Mouse (Mus musculus) heart, embryonic 11.5 days (tissue): ENCODE measurements around the gene Nrp1. TPM values are rescaled to one million over a fixed set of nuclear protein-coding genes. Genes with fewer than 3 reads are reported as not detected.

Experiments
- ATAC-seq: fragments of 200-750 bp; cut with Nextera tagmentation; replicated peaks from 2 replicates; pipeline ENCODE4 v1.8.0; 2017; ENCODE audit warnings: moderate library complexity; ENCODE audit not compliant: insufficient number of reproducible peaks, low FRiP score, low TSS enrichment
- H3K27ac ChIP-seq: fragments of 300-500 bp; sonication (generic); 2 replicates; pipeline ENCODE4 v1.5.1; 2014; ENCODE audit warnings: mild to moderate bottlenecking, low read depth, low read length
- H3K27me3 ChIP-seq: fragments of 300-500 bp; sonication (generic); 2 replicates; pipeline ENCODE4 v1.6.1; 2014; ENCODE audit warnings: mild to moderate bottlenecking, low read length, mixed read lengths; ENCODE audit not compliant: control insufficient read depth, insufficient read depth
- H3K36me3 ChIP-seq: fragments of 300-500 bp; sonication (generic); 2 replicates; pipeline ENCODE4 v1.6.1; 2014; ENCODE audit warnings: mild to moderate bottlenecking, low read length, moderate library complexity, mixed read lengths; ENCODE audit not compliant: control insufficient read depth, insufficient read depth
- H3K4me1 ChIP-seq: fragments of 300-500 bp; sonication (generic); 2 replicates; pipeline ENCODE4 v1.6.1; 2014; ENCODE audit warnings: low read length; ENCODE audit not compliant: control insufficient read depth, insufficient read depth
- H3K4me2 ChIP-seq: fragments of 300-500 bp; sonication (generic); 2 replicates; pipeline ENCODE4 v1.6.1; 2014; ENCODE audit warnings: mild to moderate bottlenecking, moderate library complexity
- H3K4me3 ChIP-seq: fragments of 300-500 bp; sonication (generic); 2 replicates; pipeline ENCODE4 v1.5.1; 2014; ENCODE audit warnings: low read depth, low read length
- H3K9ac ChIP-seq: fragments of 300-500 bp; sonication (generic); 2 replicates; pipeline ENCODE4 v1.6.1; 2014; ENCODE audit warnings: mild to moderate bottlenecking, low read depth, low read length, moderate library complexity
- H3K9me3 ChIP-seq: fragments of 300-500 bp; sonication (generic); replicated peaks from 2 replicates; pipeline ENCODE4 v1.6.1; 2016; ENCODE audit warnings: low read length; ENCODE audit not compliant: control insufficient read depth
- WGBS: fragments of 180-500 bp; shearing (Covaris S2); extraction: QIAGEN DNeasy Blood & Tissue Kit; methylation state at CpG from one replicate; pipeline ENCODE4 v1.1.7; 2014; ENCODE audit not compliant: insufficient replicate concordance; 5-methylcytosine and 5-hydroxymethylcytosine counted together
- polyA plus RNA-seq: library from polyadenylated mRNA; unstranded; fragments of >200 nt; fragmentation: Nextera tagmentation; extraction: Ambion mirVana; gene quantifications from 2 replicates; pipeline ENCODE4 v1.2.1, GENCODE M21; 2014

Gene Nrp1
- polyA plus RNA-seq, 1 experiment from 2014 or later = 93.7 TPM

DNA sequence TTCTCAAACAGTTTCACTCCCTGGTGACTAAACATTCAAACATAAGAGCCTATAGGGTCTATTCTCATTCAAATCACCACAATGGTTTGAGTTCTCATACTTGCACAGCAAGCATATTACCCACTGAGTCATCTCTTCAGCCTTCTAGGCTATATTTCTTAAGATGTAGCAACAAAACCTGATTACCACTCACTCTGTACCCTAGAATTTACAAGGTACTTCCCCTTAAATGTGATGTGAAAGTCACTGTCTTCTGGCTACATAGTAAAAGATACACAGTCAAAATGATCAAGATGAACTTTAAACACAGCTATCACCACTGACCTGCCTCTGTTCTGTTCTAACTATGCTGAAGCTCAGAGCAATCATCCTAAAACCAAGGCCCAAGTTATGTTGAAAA lies 7.2 kb upstream of the Nrp1 start:
- no peak overlapping the region for H3K4me3 ChIP-seq
- H3K4me1 ChIP-seq = peaks cover 5% of the 10 kb centered on the region
- no peak overlapping the region for H3K9ac ChIP-seq
- ATAC-seq = no peak
- no peaks in the 10 kb centered on the region for H3K27me3 ChIP-seq
- H3K4me2 ChIP-seq = no peak overlapping the region
- no peak overlapping the region for H3K27ac ChIP-seq
- no peaks in the 10 kb centered on the region for H3K36me3 ChIP-seq
- no peaks in the 10 kb centered on the region for H3K9me3 ChIP-seq

DNA sequence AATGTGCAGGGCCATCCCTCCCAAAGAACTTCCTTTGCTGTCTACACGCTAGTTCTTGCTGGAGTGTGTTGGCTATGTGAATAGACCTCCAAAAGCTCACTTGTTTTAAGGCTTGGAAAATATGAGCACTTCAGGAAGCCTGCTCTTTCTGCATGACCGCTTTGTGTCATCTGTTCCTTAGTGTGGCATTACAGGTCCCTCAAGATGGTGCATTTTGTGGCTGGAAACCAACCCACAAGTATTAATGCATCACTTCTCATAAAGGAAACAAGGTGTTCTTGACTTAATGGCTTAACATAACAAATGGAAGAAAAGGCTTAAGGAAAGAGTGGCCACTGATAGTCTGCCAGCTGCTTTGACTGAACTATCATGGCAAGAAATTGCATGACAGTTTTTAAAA lies 5.6 kb upstream of the Nrp1 start:
- no peak for ATAC-seq
- Histone ChIP-seq H3K4me1 (peaks cover 15% of the 10 kb centered on the region), H3K27me3 (no peaks in the 10 kb centered on the region), H3K9me3 (no peaks in the 10 kb centered on the region), H3K27ac (no peak overlapping the region), H3K9ac (no peak overlapping the region), H3K36me3 (no peaks in the 10 kb centered on the region), H3K4me3 (no peak overlapping the region), H3K4me2 (no peak overlapping the region)
- 67% methylated on average over 2 of the region's 2 CpGs for WGBS

DNA sequence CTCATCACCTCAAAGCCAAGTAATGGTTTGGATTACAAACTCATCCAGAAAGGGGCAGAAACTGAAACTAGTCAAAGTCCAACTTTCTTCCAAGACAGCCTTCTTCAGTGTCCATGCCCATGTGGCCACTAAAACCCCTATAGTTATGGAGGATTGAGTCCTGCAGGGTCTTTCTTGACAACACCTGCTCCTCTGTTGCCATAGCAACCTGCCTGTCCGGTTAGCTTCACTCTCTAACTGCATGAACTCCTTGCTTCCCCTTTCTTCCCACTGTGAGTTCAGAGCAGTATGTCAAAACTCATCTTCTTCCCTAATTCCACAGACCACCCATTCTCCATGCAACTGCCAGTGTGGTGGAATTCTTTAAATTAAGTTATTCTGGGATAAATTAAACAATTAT lies 4.4 kb upstream of the Nrp1 start:
- no peak overlapping the region for H3K4me3 ChIP-seq
- H3K9ac ChIP-seq = no peak overlapping the region
- no peak overlapping the region for H3K27ac ChIP-seq
- no peaks in the 10 kb centered on the region for H3K9me3 ChIP-seq
- no peak overlapping the region for H3K4me2 ChIP-seq
- no peak for ATAC-seq
- 36% methylated on average over 1 of the region's 1 CpGs for WGBS
- H3K4me1 ChIP-seq = peaks cover 15% of the 10 kb centered on the region
- no peaks in the 10 kb centered on the region for H3K36me3 ChIP-seq
- H3K27me3 ChIP-seq = no peaks in the 10 kb centered on the region

DNA sequence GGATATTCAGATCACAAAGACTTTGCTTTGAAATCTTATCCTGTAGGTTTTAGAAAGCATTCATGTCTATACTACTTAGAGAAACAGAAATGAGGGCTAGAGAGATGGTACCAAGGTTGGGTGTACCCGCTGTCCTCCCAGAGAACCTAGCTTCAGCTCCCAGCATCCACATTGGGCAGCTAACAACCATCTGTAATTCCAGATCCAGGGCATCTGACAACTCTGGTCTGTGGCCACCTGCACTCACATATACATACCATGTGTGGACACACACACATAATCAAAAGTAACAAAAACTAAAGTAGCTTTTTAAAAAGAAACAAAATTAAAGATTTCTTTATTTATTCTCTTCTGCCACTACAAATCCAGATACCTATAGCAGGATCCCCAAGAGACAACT lies 3.3 kb upstream of the Nrp1 start:
- no peak overlapping the region for H3K4me2 ChIP-seq

DNA sequence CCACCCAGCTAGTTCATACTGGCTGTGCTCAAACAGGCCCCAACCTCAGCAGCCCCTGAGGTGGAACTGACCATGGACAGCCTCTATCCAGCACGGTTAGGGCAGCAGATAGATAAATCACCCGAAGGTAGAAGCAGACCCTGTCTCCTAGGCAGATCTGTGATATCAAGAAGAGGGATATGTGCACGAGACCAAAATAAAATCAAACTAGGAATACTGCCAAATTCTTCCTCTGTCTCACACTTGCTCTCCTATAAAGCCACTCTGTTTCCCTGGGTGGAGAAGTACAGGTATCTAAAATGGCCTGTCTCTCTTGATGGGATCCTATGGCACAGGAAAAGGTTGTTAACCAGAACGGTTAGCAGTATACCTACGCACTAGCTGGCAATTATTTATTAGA lies 2.2 kb upstream of the Nrp1 start:
- Histone ChIP-seq H3K4me3 (no peak overlapping the region), H3K4me1 (peaks cover 15% of the 10 kb centered on the region), H3K9ac (peak overlapping the region; percentile 90), H3K9me3 (no peaks in the 10 kb centered on the region), H3K27me3 (no peaks in the 10 kb centered on the region), H3K4me2 (peak overlapping the region; percentile 97), H3K27ac (no peak overlapping the region), H3K36me3 (no peaks in the 10 kb centered on the region)
- no peak for ATAC-seq
- WGBS = 51% methylated on average over 5 of the region's 5 CpGs

More for the DNA sequence above, 3.3 kb upstream of the Nrp1 start:
- Histone ChIP-seq H3K27ac (no peak overlapping the region), H3K9ac (no peak overlapping the region), H3K36me3 (no peaks in the 10 kb centered on the region), H3K4me3 (no peak overlapping the region), H3K4me1 (peaks cover 15% of the 10 kb centered on the region), H3K27me3 (no peaks in the 10 kb centered on the region), H3K9me3 (no peaks in the 10 kb centered on the region)
- WGBS = 91% methylated on average over 1 of the region's 1 CpGs
- no peak for ATAC-seq

DNA sequence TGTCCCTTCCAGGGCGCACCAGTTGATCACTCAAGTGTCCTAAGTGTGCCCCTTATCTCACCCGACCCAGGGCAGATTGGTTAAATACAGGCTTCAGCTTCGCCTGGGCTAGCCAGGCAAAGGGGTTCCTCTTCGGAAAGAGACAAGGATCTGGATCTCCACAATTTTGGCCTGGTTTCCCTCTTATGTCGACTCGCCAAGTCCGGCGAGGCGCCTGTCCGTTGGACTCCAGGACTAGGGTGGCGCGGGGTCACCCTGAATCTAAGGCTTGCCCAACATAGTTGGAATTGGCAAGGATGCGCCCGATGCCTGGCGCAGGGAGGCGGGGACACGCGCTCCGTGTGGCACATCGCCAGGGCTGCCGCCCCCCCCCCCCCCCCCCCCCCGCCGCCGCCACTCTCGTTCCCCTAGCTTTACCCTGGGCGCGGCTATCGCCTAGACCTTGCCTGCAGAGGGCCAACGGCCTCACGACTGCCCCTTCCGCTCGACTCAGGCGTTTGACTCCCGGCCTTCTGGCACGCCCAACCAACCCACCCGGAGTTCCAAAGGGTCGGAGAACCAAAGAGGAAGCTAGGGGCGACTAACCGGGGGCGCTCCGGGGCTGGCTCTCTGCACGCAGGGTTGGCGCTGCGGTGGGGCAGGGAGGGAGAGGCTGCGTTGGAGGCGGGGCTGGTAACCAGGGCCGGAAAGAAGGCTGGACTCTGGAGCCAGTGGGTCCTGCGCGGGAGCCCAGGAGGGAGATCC lies 1.4 kb upstream of the Nrp1 start:
- H3K27me3 ChIP-seq = no peaks in the 10 kb centered on the region
- no peaks in the 10 kb centered on the region for H3K9me3 ChIP-seq
- H3K36me3 ChIP-seq = no peaks in the 10 kb centered on the region
- H3K4me2 ChIP-seq = peak overlapping the region; percentile 97
- peaks cover 17% of the 10 kb centered on the region for H3K4me1 ChIP-seq
- ATAC-seq = peak; percentile 78
- H3K27ac ChIP-seq = peak overlapping the region; percentile 99
- peak overlapping the region; percentile 90 for H3K9ac ChIP-seq
- 1% methylated on average over 38 of the region's 49 CpGs for WGBS
- H3K4me3 ChIP-seq = peak overlapping the region; percentile 82

DNA sequence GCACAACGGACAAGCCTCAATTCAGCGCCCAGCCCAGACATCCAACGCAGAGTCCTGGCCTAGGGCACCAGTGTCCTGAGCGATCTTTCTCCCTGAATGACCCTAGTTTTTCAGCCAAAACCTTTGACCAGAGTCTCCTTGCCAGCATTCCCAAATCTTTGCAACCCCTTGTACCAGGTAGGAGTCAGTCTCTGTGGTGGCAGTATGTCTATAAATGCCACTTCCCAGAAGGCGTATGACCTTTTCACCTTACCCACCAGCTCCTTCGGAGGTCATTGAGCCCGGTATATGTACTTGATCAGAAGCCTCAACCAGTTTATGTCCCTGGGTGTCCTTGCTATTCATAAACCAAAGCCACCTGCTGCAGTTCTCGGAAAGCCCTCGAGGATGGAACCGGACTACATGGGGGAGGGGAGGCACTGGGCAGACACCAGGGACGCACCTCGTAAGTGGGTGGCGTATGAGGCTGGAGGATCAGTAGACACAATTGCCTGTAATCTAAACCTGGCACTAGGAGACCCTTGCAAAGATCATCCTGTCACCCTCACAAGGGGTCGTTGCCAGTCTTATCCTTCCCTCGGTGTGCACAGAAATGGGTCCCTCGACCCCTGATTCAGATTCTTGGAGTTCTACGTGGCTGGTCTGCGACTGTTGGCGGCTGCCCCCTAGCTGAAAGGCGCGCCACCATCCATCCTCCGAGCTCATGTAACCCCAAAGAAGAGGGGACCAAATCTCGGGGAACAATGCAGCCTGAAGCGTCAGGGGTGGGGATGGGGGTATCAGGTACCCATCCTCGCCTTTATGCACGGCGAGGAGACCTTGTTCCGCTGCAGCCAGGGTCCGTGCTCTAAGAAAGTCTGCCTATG lies 631 bp upstream of the Nrp1 start:
- no peak; the same call in 1 of the 2 replicates for ATAC-seq
- peaks cover 25% of the 10 kb centered on the region for H3K4me1 ChIP-seq
- no peaks in the 10 kb centered on the region for H3K27me3 ChIP-seq
- under 1% methylated on average over 29 of the region's 29 CpGs for WGBS
- peak overlapping the region; percentile 90 for H3K9ac ChIP-seq
- peak overlapping the region; percentile 97 for H3K4me2 ChIP-seq
- peak overlapping the region; percentile 82 for H3K4me3 ChIP-seq
- no peaks in the 10 kb centered on the region for H3K9me3 ChIP-seq
- H3K36me3 ChIP-seq = no peaks in the 10 kb centered on the region
- H3K27ac ChIP-seq = peak overlapping the region; percentile 99

DNA sequence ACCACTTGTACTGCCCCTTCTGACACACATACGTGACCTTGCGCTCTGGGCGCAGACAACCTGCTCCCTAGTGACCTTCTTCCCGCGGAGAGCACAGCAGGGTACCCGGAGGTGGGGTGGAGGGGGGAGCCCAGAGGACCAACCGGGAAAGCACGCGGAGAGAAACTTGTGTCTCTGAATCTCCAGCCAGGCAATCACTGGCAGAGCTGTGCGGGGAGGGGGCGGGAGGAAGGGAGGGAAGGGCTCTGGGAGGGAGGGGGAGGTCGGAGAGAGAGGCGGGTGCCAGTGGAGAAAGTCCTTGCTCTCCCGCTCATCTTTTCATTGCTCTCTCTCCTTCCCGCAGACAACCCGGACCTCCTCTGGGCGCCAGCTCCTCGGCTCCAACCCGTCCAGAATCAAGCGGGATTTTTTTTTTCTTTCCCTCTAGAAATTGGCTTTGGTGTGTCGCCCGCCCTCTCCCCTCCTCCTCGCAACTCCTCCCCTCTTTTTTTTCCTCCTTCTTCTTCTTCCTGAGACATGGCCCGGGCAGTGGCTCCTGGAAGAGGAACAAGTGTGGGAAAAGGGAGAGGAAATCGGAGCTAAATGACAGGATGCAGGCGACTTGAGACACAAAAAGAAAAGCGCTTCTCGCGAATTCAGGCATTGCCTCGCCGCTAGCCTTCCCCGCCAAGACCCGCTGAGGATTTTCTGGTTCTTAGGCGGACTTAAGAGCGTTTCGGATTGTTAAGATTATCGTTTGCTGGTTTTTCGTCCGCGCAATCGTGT lies 534 bp downstream of the Nrp1 start:
- ATAC-seq = peak; percentile 51
- peak overlapping the region; percentile 99 for H3K27ac ChIP-seq
- peak overlapping the region; percentile 97 for H3K4me2 ChIP-seq
- no peaks in the 10 kb centered on the region for H3K9me3 ChIP-seq
- no peaks in the 10 kb centered on the region for H3K36me3 ChIP-seq
- no peaks in the 10 kb centered on the region for H3K27me3 ChIP-seq
- under 1% methylated on average over 41 of the region's 41 CpGs for WGBS
- peak overlapping the region; percentile 82 for H3K4me3 ChIP-seq
- peak overlapping the region; percentile 90 for H3K9ac ChIP-seq
- H3K4me1 ChIP-seq = peaks cover 27% of the 10 kb centered on the region
